24 mouse cellular contexts compared by ENCODE assay signal in the genomic region with DNA sequence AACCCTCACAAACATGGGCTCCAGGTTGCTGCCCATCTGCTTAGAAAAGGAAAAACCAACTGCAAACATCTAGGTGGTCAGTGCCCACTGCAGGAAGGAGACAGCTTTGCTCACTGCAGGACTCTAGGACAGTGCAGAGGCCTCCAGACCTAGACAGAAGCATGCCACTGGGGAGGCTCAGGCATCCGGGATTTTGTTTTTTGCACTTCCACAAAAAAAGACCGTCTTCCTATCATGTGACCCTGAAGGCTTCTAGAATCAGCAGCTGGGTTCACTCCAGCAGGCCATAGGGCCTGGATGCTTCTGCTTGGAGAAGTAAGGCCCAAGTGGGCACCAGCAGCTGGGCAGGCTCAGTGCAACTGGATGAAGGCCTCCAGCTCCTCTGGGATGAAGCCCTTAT.
"Had no signal": no experiment of that assay in that cellular context is flagged by ENCODE, and none has a peak within 500 bp of the region (broad histone marks: within the 10 kb centered on the region; RNA-seq: fewer than 3 reads in every experiment).

No protein-coding gene starts in this region.

- ATAC-seq: hindbrain, embryonic 16.5 days; inflammation-experienced regulatory T-cells, adult 6 months; intestine, embryonic 15.5 days; intestine, postnatal 0 days had no signal

- H3K9me3 ChIP-seq: heart, embryonic 13.5 days; heart, embryonic 15.5 days; hindbrain, embryonic 10.5 days; hindbrain, embryonic 12.5 days; intestine, embryonic 15.5 days; limb, embryonic 12.5 days; liver, embryonic 13.5 days had no signal

- H3K27ac ChIP-seq: gastrocnemius, adult 2 months; heart, adult 2 months; heart, embryonic 13.5 days; heart, embryonic 15.5 days; hindbrain, embryonic 10.5 days; hindbrain, embryonic 12.5 days; hindbrain, embryonic 14.5 days; intestine, embryonic 15.5 days; layer of hippocampus, adult 2 months; left cerebral cortex, adult 2 months; limb, embryonic 12.5 days; liver, embryonic 13.5 days had no signal

- H3K4me3 ChIP-seq: gastrocnemius, adult 2 months; heart, adult 2 months; heart, embryonic 13.5 days; heart, embryonic 15.5 days; hindbrain, embryonic 10.5 days; hindbrain, embryonic 12.5 days; intestine, embryonic 15.5 days; layer of hippocampus, adult 2 months; left cerebral cortex, adult 2 months; limb, embryonic 12.5 days; liver, embryonic 13.5 days had no signal

- H3K9ac ChIP-seq: heart, embryonic 13.5 days; heart, embryonic 15.5 days; hindbrain, embryonic 12.5 days; hindbrain, embryonic 14.5 days; intestine, embryonic 15.5 days; limb, embryonic 12.5 days; liver, embryonic 13.5 days had no signal

- DNase-seq: gastrocnemius, adult 2 months; gastrocnemius, postnatal 10 days; gastrocnemius, postnatal 25 days; heart, adult 2 months; heart, postnatal 4 days; kidney, adult 18-20 months; kidney, adult 8-10 months; kidney, postnatal 10 days; kidney, postnatal 4 days; liver; liver, embryonic 13.5 days had no signal

- H3K4me2 ChIP-seq: heart, embryonic 11.5 days; heart, embryonic 13.5 days; heart, embryonic 15.5 days; hindbrain, embryonic 12.5 days; hindbrain, embryonic 14.5 days; intestine, embryonic 15.5 days; limb, embryonic 12.5 days; liver, embryonic 13.5 days had no signal

- H3K4me1 ChIP-seq: hindbrain, embryonic 12.5 days had no signal

- H3K36me3 ChIP-seq: heart, embryonic 13.5 days; heart, embryonic 15.5 days; hindbrain, embryonic 10.5 days; hindbrain, embryonic 12.5 days; intestine, embryonic 15.5 days; limb, embryonic 12.5 days; liver, embryonic 13.5 days had no signal
